Mouse (Mus musculus): ENCODE measurements at regions not wholly inside any gene's neighbourhood (a gene's known extent, or its start where the extent isn't known, plus 50 kb on each side); places are given as distances from the start of the nearest gene placed in this dataset.

- Histone ChIP-seq H3K9ac (no peak overlapping the region), H3K9me3 (no peaks in the 10 kb centered on the region), H3K4me3 (no peak overlapping the region), H3K27me3 (replicated peaks) (no peaks in the 10 kb centered on the region), H3K36me3 (replicated peaks) (no peaks in the 10 kb centered on the region), H3K4me2 (no peak overlapping the region), H3K4me1 (0 out of 2 replicates have a peak, but pooled peaks cover 7% of the 10 kb centered on the region), H3K27ac (no peak overlapping the region)
- WGBS: 70% methylated on average over 9 of the region's 9 CpGs
- ATAC-seq (replicated peaks): no peak
These were observed 104.3 kb upstream of the Prickle1 start for GRCm38 (mm10) chr15:93699971-93700370.

- Histone ChIP-seq H3K4me3 (no peak overlapping the region), H3K27ac (no peak overlapping the region), H3K4me1 (0 out of 2 replicates have a peak, but pooled peaks cover 7% of the 10 kb centered on the region), H3K9me3 (no peaks in the 10 kb centered on the region), H3K27me3 (replicated peaks) (no peaks in the 10 kb centered on the region), H3K4me2 (no peak overlapping the region), H3K9ac (no peak overlapping the region), H3K36me3 (replicated peaks) (no peaks in the 10 kb centered on the region)
- 39% methylated on average over 10 of the region's 10 CpGs for WGBS
- no peak for ATAC-seq (replicated peaks)
These were observed 102.6 kb upstream of the Prickle1 start for GRCm38 (mm10) chr15:93698182-93698822.

GRCm38 (mm10) chr15:93690717-93691116 lies 95.0 kb upstream of the Prickle1 start:
- Histone ChIP-seq H3K4me3 (no peak overlapping the region), H3K36me3 (replicated peaks) (no peaks in the 10 kb centered on the region), H3K9me3 (no peaks in the 10 kb centered on the region), H3K4me2 (no peak overlapping the region), H3K27ac (no peak overlapping the region), H3K9ac (no peak overlapping the region), H3K27me3 (replicated peaks) (no peaks in the 10 kb centered on the region), H3K4me1 (no peaks in the 10 kb centered on the region)
- 83% methylated on average over 6 of the region's 6 CpGs for WGBS
- no peak for ATAC-seq (replicated peaks)

- Histone ChIP-seq H3K36me3 (replicated peaks) (no peaks in the 10 kb centered on the region), H3K27me3 (replicated peaks) (no peaks in the 10 kb centered on the region), H3K4me2 (no peak overlapping the region), H3K27ac (no peak overlapping the region), H3K4me1 (no peaks in the 10 kb centered on the region), H3K9me3 (no peaks in the 10 kb centered on the region), H3K4me3 (no peak overlapping the region), H3K9ac (no peak overlapping the region)
- no peak for ATAC-seq (replicated peaks)
- WGBS: 91% methylated on average over 10 of the region's 10 CpGs
These were observed 94.3 kb upstream of the Prickle1 start for GRCm38 (mm10) chr15:93690011-93690410.

GRCm38 (mm10) chr15:93686385-93686784 lies 90.7 kb upstream of the Prickle1 start:
- ATAC-seq (replicated peaks): no peak
- no peak overlapping the region for H3K4me2 ChIP-seq
- WGBS: 49% methylated on average over 9 of the region's 9 CpGs

GRCm38 (mm10) chr15:93681602-93682001 lies 85.9 kb upstream of the Prickle1 start:
- no peaks in the 10 kb centered on the region for H3K9me3 ChIP-seq
- WGBS: 82% methylated on average over 4 of the region's 4 CpGs
- H3K4me1 ChIP-seq: no peaks in the 10 kb centered on the region
- no peaks in the 10 kb centered on the region for H3K27me3 ChIP-seq (replicated peaks)
- no peak overlapping the region for H3K4me3 ChIP-seq
- no peak overlapping the region for H3K4me2 ChIP-seq
- no peaks in the 10 kb centered on the region for H3K36me3 ChIP-seq (replicated peaks)
- H3K27ac ChIP-seq: no peak overlapping the region
- no peak overlapping the region for H3K9ac ChIP-seq
- no peak for ATAC-seq (replicated peaks)

More at GRCm38 (mm10) chr15:93686385-93686784, 90.7 kb upstream of the Prickle1 start:
- Histone ChIP-seq H3K27ac (no peak overlapping the region), H3K27me3 (replicated peaks) (no peaks in the 10 kb centered on the region), H3K9ac (no peak overlapping the region), H3K9me3 (no peaks in the 10 kb centered on the region), H3K4me3 (no peak overlapping the region), H3K36me3 (replicated peaks) (no peaks in the 10 kb centered on the region), H3K4me1 (no peaks in the 10 kb centered on the region)

GRCm38 (mm10) chr15:93675624-93676023 lies 79.9 kb upstream of the Prickle1 start:
- Histone ChIP-seq H3K4me2 (no peak overlapping the region), H3K9ac (no peak overlapping the region), H3K27me3 (replicated peaks) (no peaks in the 10 kb centered on the region), H3K9me3 (no peaks in the 10 kb centered on the region), H3K36me3 (replicated peaks) (no peaks in the 10 kb centered on the region), H3K27ac (no peak overlapping the region), H3K4me3 (no peak overlapping the region), H3K4me1 (no peaks in the 10 kb centered on the region)
- no peak for ATAC-seq (replicated peaks)
- 90% methylated on average over 6 of the region's 6 CpGs for WGBS

- H3K36me3 ChIP-seq (replicated peaks): no peaks in the 10 kb centered on the region
- no peaks in the 10 kb centered on the region for H3K9me3 ChIP-seq
- no peak overlapping the region for H3K27ac ChIP-seq
- no peak overlapping the region for H3K9ac ChIP-seq
- H3K4me1 ChIP-seq: no peaks in the 10 kb centered on the region
- no peak overlapping the region for H3K4me2 ChIP-seq
- H3K4me3 ChIP-seq: no peak overlapping the region
- no peak for ATAC-seq (replicated peaks)
- WGBS: 69% methylated on average over 10 of the region's 10 CpGs
- H3K27me3 ChIP-seq (replicated peaks): no peaks in the 10 kb centered on the region
These were observed 78.3 kb upstream of the Prickle1 start for GRCm38 (mm10) chr15:93673976-93674375.

GRCm38 (mm10) chr15:93663876-93664275 lies 68.2 kb upstream of the Prickle1 start:
- Histone ChIP-seq H3K4me3 (no peak overlapping the region), H3K4me2 (no peak overlapping the region), H3K36me3 (replicated peaks) (no peaks in the 10 kb centered on the region), H3K27me3 (replicated peaks) (no peaks in the 10 kb centered on the region), H3K4me1 (no peaks in the 10 kb centered on the region), H3K27ac (no peak overlapping the region), H3K9me3 (no peaks in the 10 kb centered on the region), H3K9ac (no peak overlapping the region)
- WGBS: 63% methylated on average over 5 of the region's 5 CpGs
- no peak for ATAC-seq (replicated peaks)

- H3K9ac ChIP-seq: no peak overlapping the region
- 84% methylated on average over 1 of the region's 1 CpGs for WGBS
- no peak overlapping the region for H3K4me2 ChIP-seq
- H3K36me3 ChIP-seq (replicated peaks): no peaks in the 10 kb centered on the region
- no peak overlapping the region for H3K4me3 ChIP-seq
- H3K27ac ChIP-seq: no peak overlapping the region
- H3K4me1 ChIP-seq: no peaks in the 10 kb centered on the region
- H3K9me3 ChIP-seq: no peaks in the 10 kb centered on the region
- no peaks in the 10 kb centered on the region for H3K27me3 ChIP-seq (replicated peaks)
- ATAC-seq (replicated peaks): no peak
These were observed 66.9 kb upstream of the Prickle1 start for GRCm38 (mm10) chr15:93662601-93663000.

GRCm38 (mm10) chr15:93661801-93662200 lies 66.1 kb upstream of the Prickle1 start:
- Histone ChIP-seq H3K4me3 (no peak overlapping the region), H3K36me3 (replicated peaks) (no peaks in the 10 kb centered on the region), H3K4me1 (no peaks in the 10 kb centered on the region), H3K9ac (no peak overlapping the region), H3K27me3 (replicated peaks) (no peaks in the 10 kb centered on the region), H3K4me2 (no peak overlapping the region), H3K9me3 (no peaks in the 10 kb centered on the region), H3K27ac (no peak overlapping the region)
- WGBS: 88% methylated on average over 2 of the region's 2 CpGs
- ATAC-seq (replicated peaks): no peak

- Histone ChIP-seq H3K9ac (no peak overlapping the region), H3K9me3 (no peaks in the 10 kb centered on the region), H3K36me3 (replicated peaks) (no peaks in the 10 kb centered on the region), H3K4me3 (no peak overlapping the region), H3K4me2 (no peak overlapping the region), H3K27me3 (replicated peaks) (no peaks in the 10 kb centered on the region), H3K27ac (no peak overlapping the region), H3K4me1 (no peaks in the 10 kb centered on the region)
- WGBS: 94% methylated on average over 14 of the region's 14 CpGs
- no peak for ATAC-seq (replicated peaks)
These were observed 65.4 kb upstream of the Prickle1 start for GRCm38 (mm10) chr15:93660952-93661648.

- H3K9me3 ChIP-seq: no peaks in the 10 kb centered on the region
- no peak overlapping the region for H3K4me2 ChIP-seq
- ATAC-seq (replicated peaks): no peak
- H3K4me1 ChIP-seq: no peaks in the 10 kb centered on the region
- no peaks in the 10 kb centered on the region for H3K36me3 ChIP-seq (replicated peaks)
- H3K9ac ChIP-seq: no peak overlapping the region
- WGBS: 85% methylated on average over 6 of the region's 6 CpGs
- H3K4me3 ChIP-seq: no peak overlapping the region
- H3K27me3 ChIP-seq (replicated peaks): no peaks in the 10 kb centered on the region
- H3K27ac ChIP-seq: no peak overlapping the region
These were observed 61.5 kb upstream of the Prickle1 start for GRCm38 (mm10) chr15:93657171-93657570.
